Mouse (Mus musculus) cerebellum, adult 2 months (tissue): ENCODE measurements around the gene Pfas.

Source experiments
- CTCF ChIP-seq: fragments of 200-500 bp; IDR thresholded peaks from 2 replicates; pipeline ENCODE4 v1.5.1; 2011; ENCODE audit warnings: low read depth, mild to moderate bottlenecking, control low read depth, low read length, moderate library complexity, borderline replicate concordance; ENCODE audit not compliant: insufficient read depth
- POLR2A ChIP-seq: fragments of 200-500 bp; IDR thresholded peaks from 2 replicates; pipeline ENCODE4 v1.6.1; 2011; ENCODE audit warnings: low read length, control low read depth, borderline replicate concordance; ENCODE audit not compliant: insufficient read depth

GRCm38 (mm10) chr11:68947542-68947993 is 60.7 kb downstream of the Pfas start:
- TF ChIP-seq CTCF (no peak), POLR2A (peak; percentile 46; the same call in 1 of the 2 replicates)
